9 mouse cellular contexts compared by ENCODE assay signal in the genomic region with DNA sequence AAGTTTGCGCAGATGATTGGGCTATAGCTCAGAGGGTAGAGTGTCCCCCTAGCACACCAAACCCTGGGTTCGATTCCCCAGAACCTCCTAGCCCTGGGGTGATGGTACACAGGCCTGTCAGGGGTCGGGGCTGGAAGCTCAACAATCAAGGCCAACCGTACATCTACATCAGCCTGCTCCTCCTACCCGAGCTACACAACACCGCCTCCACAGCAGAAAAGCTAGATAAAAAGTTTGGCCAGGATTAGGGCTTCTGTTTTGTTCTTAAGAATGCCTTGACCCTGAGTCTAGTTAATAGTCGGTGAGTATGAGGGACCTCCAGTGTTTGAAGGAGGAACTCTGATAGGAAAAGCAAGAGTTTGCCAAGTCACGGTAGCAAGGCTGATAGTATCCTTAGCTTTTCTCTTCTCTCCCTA. TPM values are rescaled to one million over a fixed set of nuclear protein-coding genes. Genes with fewer than 3 reads are reported as not detected.
A peak's percentile ranks its signal among the peaks of the same experiment; 100 is the strongest.
DNase-seq lines count a peak whose midpoint lies in the region; ATAC-seq and TF ChIP-seq lines count a peak whose summit lies in the region.
"Had no signal": no experiment of that assay in that cellular context is flagged by ENCODE, and none has a peak within 500 bp of the region (broad histone marks: within the 10 kb centered on the region; RNA-seq: fewer than 3 reads in every experiment).

No protein-coding gene starts in this region.

- TF ChIP-seq POLR2A in brain, embryonic 14.5 days (IDR thresholded peaks at IDR 0.05; ENCODE audit: borderline replicate concordance, extremely low read depth, insufficient read depth, insufficient read length, poor library complexity, severe bottlenecking): no peak

- DNase-seq in layer of hippocampus, adult 2 months (ENCODE audit: low spot score in 2 of 2): no peak
- DNase-seq in layer of hippocampus, postnatal 14 days (ENCODE audit: low spot score in 2 of 2): no peak
- peak; percentile 8 for DNase-seq in brain, embryonic 14.5 days (ENCODE audit: low read depth)
- DNase-seq in urinary bladder, postnatal 4 days (ENCODE audit: low spot score in 2 of 2): no peak
- no peak for DNase-seq in natural killer cell, adult 2 months (ENCODE audit: low spot score in 2 of 2)
- DNase-seq in layer of hippocampus, adult 9-11 months: no peak

- H3K4me1 ChIP-seq in hindbrain, embryonic 12.5 days: peaks cover 11% of the 10 kb centered on the region
- H3K4me1 ChIP-seq in midbrain, embryonic 15.5 days: peaks cover 18% of the 10 kb centered on the region

- 38% methylated on average over 8 of the region's 8 CpGs for WGBS in hindbrain, embryonic 12.5 days
- 25% methylated on average over 8 of the region's 8 CpGs for WGBS in midbrain, embryonic 15.5 days

- peak overlapping the region; percentile 92 for H3K4me3 ChIP-seq in layer of hippocampus, adult 2 months
- H3K4me3 ChIP-seq in hindbrain, embryonic 12.5 days: peak overlapping the region; percentile 86
- H3K4me3 ChIP-seq in midbrain, embryonic 15.5 days: peak overlapping the region; percentile 96

- H3K27ac ChIP-seq in layer of hippocampus, adult 2 months: peak overlapping the region; percentile 100
- H3K27ac ChIP-seq in hindbrain, embryonic 12.5 days: no peak overlapping the region
- H3K27ac ChIP-seq in midbrain, embryonic 15.5 days: peak overlapping the region; percentile 99; the same call in 1 of the 2 replicates

- no peak for TF ChIP-seq CTCF in layer of hippocampus, adult 2 months (conservative IDR thresholded peaks at IDR 0.05)
- TF ChIP-seq CTCF in brain, embryonic 14.5 days (IDR thresholded peaks at IDR 0.05; ENCODE audit: borderline replicate concordance, extremely low read depth, insufficient read depth, insufficient read length): no peak

- H3K4me2 ChIP-seq in hindbrain, embryonic 12.5 days (replicated peaks): peak overlapping the region; percentile 84
- peak overlapping the region; percentile 60 for H3K4me2 ChIP-seq in midbrain, embryonic 15.5 days

- H3K9me3 ChIP-seq in hindbrain, embryonic 12.5 days (replicated peaks): no peaks in the 10 kb centered on the region
- H3K9me3 ChIP-seq in midbrain, embryonic 15.5 days: no peaks in the 10 kb centered on the region

- ATAC-seq in hindbrain, embryonic 12.5 days (ENCODE audit: low FRiP score): peak; percentile 34; the same call in 1 of the 2 replicates
- ATAC-seq in midbrain, embryonic 15.5 days (replicated peaks): peak; percentile 15; the same call in 1 of the 2 replicates

- peak overlapping the region; percentile 80 for H3K9ac ChIP-seq in hindbrain, embryonic 12.5 days
- H3K9ac ChIP-seq in midbrain, embryonic 15.5 days: peak overlapping the region; percentile 96

- no peaks in the 10 kb centered on the region for H3K27me3 ChIP-seq in hindbrain, embryonic 12.5 days
- H3K27me3 ChIP-seq in midbrain, embryonic 15.5 days (replicated peaks): no peaks in the 10 kb centered on the region

- H3K36me3 ChIP-seq in hindbrain, embryonic 12.5 days: peaks cover 30% of the 10 kb centered on the region
- peaks cover 12% of the 10 kb centered on the region for H3K36me3 ChIP-seq in midbrain, embryonic 15.5 days (replicated peaks)

RNA-seq across cellular contexts. Expression of a gene that starts 1.5 kb away (rescaled TPM):
- 100 to 1,000 TPM; 175 to 189 TPM for total RNA-seq in layer of hippocampus, adult 2 months (2021)
- 100 to 1,000 TPM; 148 to 164 TPM for total RNA-seq in layer of hippocampus, postnatal 14 days (2021)
- 160 and 198 TPM in 2 replicates for polyA plus RNA-seq in brain, embryonic 14.5 days (2012; rRNA removed)
- 92.5 and 94.5 TPM in 2 replicates for polyA plus RNA-seq in hindbrain, embryonic 12.5 days (2016; fragmentation: Nextera tagmentation; extraction: Ambion mirVana)
- polyA plus RNA-seq in midbrain, embryonic 15.5 days (2015; fragmentation: Nextera tagmentation; extraction: Ambion mirVana): 80.9 and 86.1 TPM in 2 replicates

RNA-seq across cellular contexts. Expression of a gene that starts 7.5 kb away (rescaled TPM):
- 100 to 1,000 TPM; 126 to 132 TPM for total RNA-seq in layer of hippocampus, adult 2 months (2021)
- total RNA-seq in layer of hippocampus, postnatal 14 days (2021): 100 to 1,000 TPM; 126 to 137 TPM
- 229 and 307 TPM in 2 replicates for polyA plus RNA-seq in brain, embryonic 14.5 days (2012; rRNA removed)
- polyA plus RNA-seq in hindbrain, embryonic 12.5 days (2016; fragmentation: Nextera tagmentation; extraction: Ambion mirVana): 73.4 and 73.8 TPM in 2 replicates
- 452 and 472 TPM in 2 replicates for polyA plus RNA-seq in midbrain, embryonic 15.5 days (2015; fragmentation: Nextera tagmentation; extraction: Ambion mirVana)
- total RNA-seq: hematopoietic stem cell, adult 5-6 weeks had no signal
